Mouse (Mus musculus) heart, embryonic 10.5 days (tissue): ENCODE data around the gene Prg4. TPM values are rescaled to one million over a fixed set of nuclear protein-coding genes. Genes with fewer than 3 reads are reported as not detected.

ENCODE experiments used
- polyA plus RNA-seq: library from polyadenylated mRNA; unstranded; fragments of >200 nt; fragmentation: Nextera tagmentation; extraction: Ambion mirVana; gene quantifications from 2 replicates; pipeline ENCODE4 v1.2.1, GENCODE M21; 2016

The Prg4 gene
- polyA plus RNA-seq, 1 experiment from 2014 or later = 0.30 TPM

Other genes with a start within 250 kb of the Prg4 start
- not detected in 2 replicates for gene Pdc, start 146.7 kb downstream of the Prg4 start, polyA plus RNA-seq
- 138 and 157 TPM in 2 replicates for gene Tpr, start 73.3 kb downstream of the Prg4 start, polyA plus RNA-seq
- 29.9 and 30.4 TPM in 2 replicates for gene Odr4, start 73.1 kb downstream of the Prg4 start, polyA plus RNA-seq